Mouse (Mus musculus) embryonic fibroblast, embryonic 13.5 days (primary cell): ENCODE data around the gene Micall1. TPM values are rescaled to one million over a fixed set of nuclear protein-coding genes. Genes with fewer than 3 reads are reported as not detected.

Source experiments
- H3K27ac ChIP-seq: 2 replicates; pipeline ENCODE4 v1.5.1; 2012; ENCODE audit warnings: low read length, control low read depth, inconsistent platforms; ENCODE audit not compliant: insufficient read depth
- H3K4me1 ChIP-seq: 2 replicates; pipeline ENCODE4 v1.6.1; 2011; ENCODE audit warnings: low read length; ENCODE audit not compliant: control insufficient read depth, insufficient read depth
- H3K4me3 ChIP-seq: 2 replicates; pipeline ENCODE4 v1.5.1; 2011; ENCODE audit warnings: mild to moderate bottlenecking, control low read depth, low read length; ENCODE audit not compliant: insufficient read depth
- CTCF ChIP-seq: IDR thresholded peaks from 2 replicates; pipeline ENCODE4 v1.5.1; 2011; ENCODE audit warnings: mild to moderate bottlenecking, control low read depth, low read length, moderate library complexity, borderline replicate concordance; ENCODE audit not compliant: insufficient read depth
- POLR2A ChIP-seq: IDR thresholded peaks from 2 replicates; pipeline ENCODE4 v1.6.1; 2011; ENCODE audit warnings: low read depth, mild to moderate bottlenecking, control low read depth, low read length, moderate library complexity
- polyA plus RNA-seq: library from polyadenylated mRNA; stranded (reverse); fragments of >200 nt; gene quantifications from 2 replicates; pipeline ENCODE4 v1.2.4, GENCODE M21; 2011; ENCODE audit warnings: low read depth; ENCODE audit not compliant: missing spikeins, insufficient read length

Gene Micall1
- polyA plus RNA-seq, 1 experiment = 17.0 TPM

DNA sequence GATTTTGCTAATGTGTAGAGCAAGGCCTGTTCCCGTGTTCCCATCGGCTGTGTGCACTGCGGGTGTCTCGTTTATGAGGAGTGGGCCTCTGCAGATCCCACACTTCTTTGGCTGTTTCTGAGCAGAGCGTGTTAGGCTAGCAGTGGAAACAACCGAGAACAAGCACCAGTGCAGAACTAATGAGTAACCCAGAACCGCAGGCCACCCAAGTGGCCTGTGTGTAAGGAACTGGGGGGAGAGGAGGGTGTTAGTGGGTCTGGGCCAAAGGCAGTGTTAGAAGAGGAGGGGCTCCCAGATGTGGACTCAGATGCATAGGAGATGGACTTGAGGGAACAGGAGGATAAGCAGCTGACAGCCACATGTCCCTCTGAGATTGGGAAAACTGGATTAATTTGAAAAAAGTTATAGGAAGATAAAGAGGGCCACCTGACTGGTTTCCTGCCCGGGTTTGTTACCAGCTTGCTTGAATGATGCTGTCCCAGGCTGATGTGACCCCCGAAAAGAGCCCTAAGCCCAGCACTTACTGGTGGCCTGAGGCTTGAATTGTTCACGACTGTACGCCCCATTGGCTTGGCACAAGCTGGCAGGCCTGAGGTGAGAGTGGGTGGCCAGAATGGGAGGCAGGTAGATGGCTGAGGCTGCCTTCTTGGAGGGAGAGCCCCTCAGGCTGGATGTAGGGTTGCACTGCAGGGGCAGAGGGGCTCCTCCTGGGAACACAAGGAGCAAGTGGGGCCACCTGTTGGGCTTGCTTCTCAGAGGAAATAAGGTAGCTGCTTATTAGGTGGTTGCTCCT is 27.3 kb downstream of the Micall1 start:
- H3K4me1 ChIP-seq = 0 out of 2 replicates have a peak, but pooled peaks cover 2% of the 10 kb centered on the region
- H3K4me3 ChIP-seq = no peak overlapping the region
- TF ChIP-seq POLR2A (no peak), CTCF (no peak)
- no peak overlapping the region for H3K27ac ChIP-seq

- H3K4me3 ChIP-seq = no peak overlapping the region
- TF ChIP-seq CTCF = no peak
- TF ChIP-seq POLR2A = no peak
- H3K27ac ChIP-seq = no peak overlapping the region
- peaks cover 2% of the 10 kb centered on the region; the same call in 1 of the 2 replicates for H3K4me1 ChIP-seq
Observed at GRCm38 (mm10) chr15:79139640-79140039, 30.9 kb downstream of the Micall1 start.

- H3K4me3 ChIP-seq = peak within 1 kb of the TSS; percentile 91
- H3K27ac ChIP-seq = no peak within 1 kb of the TSS
- TF ChIP-seq CTCF (no peak), POLR2A (peak; percentile 99)
- peaks cover 2% of the 10 kb centered on the region; the same call in 1 of the 2 replicates for H3K4me1 ChIP-seq
Observed at GRCm38 (mm10) chr15:79140866-79141565, 32.3 kb downstream of the Micall1 start, which contains the start of the genes Polr2f and 1700088E04Rik. Gene Polr2f (plus strand): TSS chr15:79141009. Gene 1700088E04Rik (minus strand): TSS chr15:79141253.

DNA sequence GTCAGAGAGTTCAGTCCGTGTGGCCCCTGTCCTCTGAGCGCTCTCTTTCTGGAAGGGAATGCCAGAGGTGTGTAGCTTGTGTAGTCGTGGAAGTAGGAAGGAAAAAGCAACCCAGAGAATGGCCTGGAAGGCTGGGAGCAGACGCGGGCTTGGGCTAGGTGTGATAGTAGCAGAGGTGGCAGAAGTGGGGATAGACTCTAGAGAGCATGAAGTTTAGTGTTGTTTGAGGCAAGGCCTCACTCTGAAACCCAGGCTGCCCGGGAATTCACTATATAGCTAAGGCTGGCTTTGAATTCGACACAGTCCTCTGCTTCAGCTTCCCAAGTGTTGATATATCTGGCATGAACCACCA is 32.8 kb downstream of the Micall1 start:
- peaks cover 2% of the 10 kb centered on the region; the same call in 1 of the 2 replicates for H3K4me1 ChIP-seq
- peak overlapping the region; percentile 91 for H3K4me3 ChIP-seq
- TF ChIP-seq CTCF (no peak), POLR2A (no peak)
- no peak overlapping the region for H3K27ac ChIP-seq

GRCm38 (mm10) chr15:79143316-79143715 is 34.6 kb downstream of the Micall1 start:
- Histone ChIP-seq H3K4me3 (no peak overlapping the region), H3K27ac (no peak overlapping the region), H3K4me1 (peaks cover 2% of the 10 kb centered on the region; the same call in 1 of the 2 replicates)
- no peak for TF ChIP-seq POLR2A
- no peak for TF ChIP-seq CTCF

GRCm38 (mm10) chr15:79144021-79144420 is 35.3 kb downstream of the Micall1 start:
- TF ChIP-seq POLR2A (no peak), CTCF (no peak)
- Histone ChIP-seq H3K27ac (no peak overlapping the region), H3K4me3 (no peak overlapping the region), H3K4me1 (peaks cover 2% of the 10 kb centered on the region; the same call in 1 of the 2 replicates)

DNA sequence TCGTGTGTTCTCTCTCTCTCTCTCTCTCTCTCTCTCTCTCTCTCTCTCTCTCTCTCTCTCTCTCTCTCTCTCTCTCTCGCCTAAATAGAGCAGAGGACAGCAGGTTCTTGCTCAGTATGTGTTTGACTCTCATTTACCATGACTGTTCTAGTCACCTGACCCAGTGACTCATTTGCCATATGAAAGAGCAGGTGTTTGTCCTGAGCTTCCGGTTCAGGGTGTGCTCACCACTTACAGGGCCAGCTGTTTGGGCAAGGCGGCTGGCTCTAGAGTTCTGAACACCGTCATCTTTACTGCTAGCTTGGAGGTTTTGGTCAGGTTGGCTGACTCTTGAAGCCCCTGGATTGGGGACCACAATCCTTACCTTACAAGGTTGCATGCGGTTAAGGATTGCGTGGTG is 36.8 kb downstream of the Micall1 start:
- Histone ChIP-seq H3K4me3 (no peak overlapping the region), H3K4me1 (no peaks in the 10 kb centered on the region; the same call in 1 of the 2 replicates), H3K27ac (no peak overlapping the region)
- TF ChIP-seq CTCF (no peak), POLR2A (no peak)

DNA sequence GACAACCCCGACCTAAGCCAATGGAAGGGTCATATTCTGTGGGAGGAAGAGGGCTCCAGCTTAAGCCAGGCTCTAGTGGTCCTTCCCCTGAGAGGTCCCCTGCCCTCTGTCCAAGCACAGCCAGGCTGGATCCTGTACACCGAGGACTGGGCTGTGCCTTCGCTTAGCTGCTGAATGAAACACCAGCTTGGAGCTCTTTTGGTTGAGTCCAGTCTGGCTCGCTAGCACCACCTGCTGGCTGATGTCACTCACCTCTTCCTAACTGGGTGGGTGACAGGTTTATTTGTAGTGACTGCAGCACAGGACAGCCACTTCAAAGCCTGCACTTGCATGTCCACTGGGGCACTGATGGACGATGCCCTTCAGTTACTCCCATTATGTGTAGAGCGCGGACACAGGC is 39.8 kb downstream of the Micall1 start:
- Histone ChIP-seq H3K27ac (no peak overlapping the region), H3K4me1 (no peaks in the 10 kb centered on the region), H3K4me3 (no peak overlapping the region)
- no peak for TF ChIP-seq POLR2A
- peak; percentile 86 for TF ChIP-seq CTCF

GRCm38 (mm10) chr15:79151881-79152280 is 43.2 kb downstream of the Micall1 start:
- TF ChIP-seq CTCF (no peak), POLR2A (no peak)
- no peak overlapping the region for H3K27ac ChIP-seq
- H3K4me1 ChIP-seq = no peaks in the 10 kb centered on the region
- H3K4me3 ChIP-seq = no peak overlapping the region

GRCm38 (mm10) chr15:79152709-79153108 is 44.0 kb downstream of the Micall1 start:
- TF ChIP-seq CTCF (no peak), POLR2A (no peak)
- Histone ChIP-seq H3K4me3 (no peak overlapping the region), H3K27ac (no peak overlapping the region), H3K4me1 (no peaks in the 10 kb centered on the region)
